Mouse (Mus musculus) myocyte (in vitro differentiated cells): ENCODE measurements around the gene Bach2. TPM values are rescaled to one million over a fixed set of nuclear protein-coding genes. Genes with fewer than 3 reads are reported as not detected.
A peak's percentile ranks its signal among the peaks of the same experiment; 100 is the strongest.

Source experiments
- H3K27me3 ChIP-seq: one replicate; pipeline ENCODE4 v1.6.1; 2011; ENCODE audit not compliant: control insufficient read depth, insufficient read depth, insufficient read length
- H3K36me3 ChIP-seq: one replicate; pipeline ENCODE4 v1.6.1; 2011; ENCODE audit not compliant: control insufficient read depth, insufficient read depth
- H3K4me2 ChIP-seq: one replicate; pipeline ENCODE4 v1.6.1; 2011; ENCODE audit warnings: low read depth, control low read depth
- H3K4me3 ChIP-seq: one replicate; pipeline ENCODE4 v1.5.1; 2011; ENCODE audit warnings: mild to moderate bottlenecking, control low read depth, moderate library complexity
- H3K79me2 ChIP-seq: one replicate; pipeline ENCODE4 v1.6.1; 2011; ENCODE audit not compliant: control insufficient read depth, insufficient read depth
- H3ac ChIP-seq: one replicate; pipeline ENCODE4 v1.6.1; 2011; ENCODE audit not compliant: control insufficient read depth, insufficient read length
- CEBPB ChIP-seq: IDR thresholded peaks from 2 replicates; pipeline ENCODE4 v1.6.1; 2011; ENCODE audit warnings: mild to moderate bottlenecking, moderate library complexity; ENCODE audit not compliant: poor library complexity, insufficient read depth, severe bottlenecking
- E2F4 ChIP-seq: IDR thresholded peaks from one replicate; pipeline ENCODE4 v1.6.1; 2011; ENCODE audit warnings: mild to moderate bottlenecking, control low read depth, moderate library complexity; ENCODE audit not compliant: insufficient read depth
- MAX ChIP-seq: IDR thresholded peaks from one replicate; pipeline ENCODE4 v1.6.1; 2011; ENCODE audit warnings: low read depth, mild to moderate bottlenecking, control low read depth
- MYOD1 ChIP-seq, 3 experiments: IDR thresholded peaks; one replicate each; pipeline ENCODE4 v1.6.1; 2011; ENCODE audit warnings: control low read depth in 2 of 3, low read depth in 2 of 3, mild to moderate bottlenecking in 2 of 3, moderate library complexity in 1 of 3; ENCODE audit not compliant: insufficient read length in 2 of 3, control insufficient read depth in 1 of 3
- MYOG ChIP-seq, 3 experiments: IDR thresholded peaks; one replicate each; pipeline ENCODE4 v1.6.1; 2011; ENCODE audit warnings: control low read depth in 2 of 3, low read depth in 2 of 3, mild to moderate bottlenecking in 2 of 3; ENCODE audit not compliant: insufficient read length in 2 of 3, control insufficient read depth in 1 of 3, insufficient read depth in 1 of 3
- POLR2A ChIP-seq: IDR thresholded peaks from one replicate; pipeline ENCODE4 v1.6.1; 2011; ENCODE audit warnings: low read depth, mild to moderate bottlenecking, control low read depth, moderate library complexity; ENCODE audit not compliant: insufficient read length
- POLR2AphosphoS2 ChIP-seq: IDR thresholded peaks from one replicate; pipeline ENCODE4 v1.6.1; 2011; ENCODE audit warnings: low read depth, control low read depth; ENCODE audit not compliant: insufficient read length
- REST ChIP-seq: IDR thresholded peaks from one replicate; pipeline ENCODE4 v1.6.1; 2011; ENCODE audit warnings: mild to moderate bottlenecking, control low read depth, moderate library complexity; ENCODE audit not compliant: insufficient read depth, insufficient read length
- SRF ChIP-seq: IDR thresholded peaks from one replicate; pipeline ENCODE4 v1.6.1; 2011; ENCODE audit warnings: low read depth; ENCODE audit not compliant: control insufficient read depth, insufficient read length
- TCF12 ChIP-seq: IDR thresholded peaks from one replicate; pipeline ENCODE4 v1.6.1; 2011; ENCODE audit warnings: mild to moderate bottlenecking, control low read depth; ENCODE audit not compliant: poor library complexity, insufficient read depth, severe bottlenecking
- TCF3 ChIP-seq: IDR thresholded peaks from one replicate; pipeline ENCODE4 v1.6.1; 2011; ENCODE audit warnings: low read depth, control low read depth; ENCODE audit not compliant: insufficient read length
- USF1 ChIP-seq: IDR thresholded peaks from one replicate; pipeline ENCODE4 v1.6.1; 2011; ENCODE audit warnings: low read depth, mild to moderate bottlenecking, control low read depth, moderate library complexity
- polyA plus RNA-seq: library from polyadenylated mRNA; unstranded; fragments of >200 nt; fragmentation: generic; extraction: Trizol; gene quantifications from one replicate; pipeline ENCODE4 v1.2.1, GENCODE M21; 2012; ENCODE audit warnings: missing spikeins

Bach2 gene
- polyA plus RNA-seq, 1 experiment: 0.29 TPM

DNA sequence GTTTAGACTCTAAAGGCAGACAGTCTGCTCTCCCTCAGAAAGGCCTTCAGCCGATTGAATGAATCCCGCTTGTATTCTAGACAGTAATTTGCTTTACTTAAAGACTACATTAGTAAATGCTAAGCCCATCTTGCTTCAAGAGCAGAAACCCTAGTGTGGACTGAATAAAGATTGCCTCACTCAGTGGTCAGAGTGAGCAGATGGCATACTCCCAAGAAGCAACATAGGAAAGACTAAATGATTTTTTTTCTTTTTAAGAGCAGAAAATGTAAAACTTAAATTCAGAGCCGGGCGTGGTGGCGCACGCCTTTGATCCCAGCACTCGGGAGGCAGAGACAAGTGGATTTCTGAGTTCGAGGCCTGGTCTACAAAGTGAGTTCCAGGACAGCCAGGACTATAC lies 169.9 kb downstream of the Bach2 start:
- H3ac ChIP-seq: no peak overlapping the region
- TF ChIP-seq CEBPB (peak; percentile 55; the same call in 1 of the 2 replicates), MYOD1 (IDR thresholded peaks at IDR 0.05; ENCODE audit: control insufficient read depth in 1 of 3, insufficient read length in 2 of 3, low read depth in 2 of 3) (no peak)
- H3K27me3 ChIP-seq: no peaks in the 10 kb centered on the region
- H3K4me3 ChIP-seq: no peak overlapping the region
- no peak overlapping the region for H3K4me2 ChIP-seq
- H3K36me3 ChIP-seq: no peaks in the 10 kb centered on the region
- no peaks in the 10 kb centered on the region for H3K79me2 ChIP-seq

DNA sequence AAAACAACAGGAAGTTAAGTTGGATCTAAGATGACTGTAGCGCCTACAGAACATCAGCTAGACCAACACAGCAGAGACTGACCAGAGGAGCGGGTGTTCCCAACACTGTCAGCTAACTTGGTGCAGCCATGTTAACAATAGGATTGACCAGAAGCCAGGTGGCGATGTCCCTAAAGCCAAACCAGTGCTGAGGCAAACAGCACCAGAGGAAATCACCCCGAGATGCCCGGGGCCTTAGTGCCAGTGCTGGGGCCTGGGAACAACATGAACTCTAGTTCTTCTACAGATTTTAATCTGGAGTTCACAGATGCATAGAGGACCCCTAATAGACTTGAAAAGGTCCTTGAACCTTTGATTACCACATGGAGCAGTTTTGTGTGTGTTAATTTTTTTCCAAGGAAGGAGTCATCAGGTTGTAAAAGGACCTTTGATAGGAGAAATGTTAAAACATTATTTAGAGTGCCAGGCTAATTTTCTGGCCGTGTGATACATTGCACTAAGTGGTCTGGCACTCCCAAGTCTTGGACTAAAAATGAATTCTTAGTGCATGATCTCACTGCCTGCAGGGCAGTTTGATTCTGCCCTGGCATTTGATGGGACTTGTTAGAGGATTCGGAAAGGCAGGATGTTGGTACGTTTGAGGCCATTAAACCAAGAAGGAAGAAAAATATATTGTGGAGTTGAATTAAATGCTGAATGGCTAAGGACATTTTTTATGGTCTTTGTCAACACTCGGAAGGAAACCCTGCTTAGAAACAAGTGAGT lies 170.7 kb downstream of the Bach2 start:
- peak overlapping the region; percentile 60 for H3K4me2 ChIP-seq
- no peak overlapping the region for H3K4me3 ChIP-seq
- H3K79me2 ChIP-seq: no peaks in the 10 kb centered on the region
- H3K36me3 ChIP-seq: no peaks in the 10 kb centered on the region
- H3K27me3 ChIP-seq: no peaks in the 10 kb centered on the region
- H3ac ChIP-seq: no peak overlapping the region
- TF ChIP-seq E2F4 (no peak), TCF3 (no peak), POLR2AphosphoS2 (no peak), CEBPB (no peak), USF1 (no peak), MYOD1 (IDR thresholded peaks at IDR 0.05; ENCODE audit: control insufficient read depth in 1 of 3, insufficient read length in 2 of 3, low read depth in 2 of 3) (no peak), POLR2A (no peak), MAX (no peak), MYOG (IDR thresholded peaks at IDR 0.05; ENCODE audit: control insufficient read depth in 1 of 3, insufficient read depth in 1 of 3, insufficient read length in 2 of 3, low read depth in 2 of 3) (no peak), REST (no peak), SRF (no peak), TCF12 (no peak)

DNA sequence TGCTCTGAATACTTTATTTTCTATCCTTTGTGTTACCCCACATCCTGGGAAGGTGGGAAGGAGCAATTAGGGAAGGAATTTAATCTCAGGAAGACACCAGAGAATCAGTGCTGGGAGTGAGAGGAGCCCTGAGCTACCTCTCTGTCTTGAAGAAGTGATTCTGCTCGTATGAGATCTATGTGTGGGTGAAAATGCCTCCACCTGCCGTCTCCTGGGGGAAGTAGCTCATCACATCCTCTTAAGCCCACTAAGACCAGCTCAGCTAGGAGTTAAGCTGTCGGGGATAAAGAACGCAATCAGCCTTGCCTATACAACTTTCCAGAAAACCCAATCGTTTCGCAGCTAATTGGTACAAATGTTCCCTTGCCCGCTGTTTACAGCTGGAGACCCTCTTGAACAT lies 174.5 kb downstream of the Bach2 start:
- Histone ChIP-seq H3K79me2 (no peaks in the 10 kb centered on the region), H3ac (no peak overlapping the region), H3K4me2 (no peak overlapping the region), H3K4me3 (no peak overlapping the region), H3K27me3 (no peaks in the 10 kb centered on the region), H3K36me3 (no peaks in the 10 kb centered on the region)
- TF ChIP-seq CEBPB (no peak), POLR2A (no peak), REST (no peak), SRF (no peak), MYOD1 (IDR thresholded peaks at IDR 0.05; ENCODE audit: control insufficient read depth in 1 of 3, insufficient read length in 2 of 3, low read depth in 2 of 3) (no peak), TCF3 (no peak), MYOG (IDR thresholded peaks at IDR 0.05; ENCODE audit: control insufficient read depth in 1 of 3, insufficient read depth in 1 of 3, insufficient read length in 2 of 3, low read depth in 2 of 3) (no peak), USF1 (no peak), MAX (no peak), POLR2AphosphoS2 (no peak), E2F4 (no peak), TCF12 (no peak)

DNA sequence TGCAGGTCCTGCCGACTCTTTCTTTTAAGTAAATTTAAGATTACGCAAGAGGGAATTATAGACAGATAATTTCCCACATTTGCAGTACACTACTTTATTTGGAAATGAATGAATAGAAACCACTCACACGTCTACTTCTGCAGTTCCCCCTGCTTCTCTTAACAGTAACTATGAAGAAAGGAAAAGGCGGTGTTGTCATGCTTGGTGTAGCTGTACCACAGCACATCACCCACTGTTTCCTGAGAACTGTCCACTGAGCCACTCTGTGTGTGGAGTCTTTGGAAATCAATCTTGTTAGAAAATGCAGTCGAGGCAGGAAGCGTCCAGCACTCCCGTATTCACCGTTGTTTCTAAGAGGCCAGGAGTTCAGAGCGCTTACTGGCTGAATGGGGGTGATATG lies 174.9 kb downstream of the Bach2 start:
- Histone ChIP-seq H3K4me2 (no peak overlapping the region), H3K36me3 (no peaks in the 10 kb centered on the region), H3K79me2 (no peaks in the 10 kb centered on the region), H3K27me3 (no peaks in the 10 kb centered on the region), H3ac (no peak overlapping the region), H3K4me3 (no peak overlapping the region)
- no peak for TF ChIP-seq REST
- no peak for TF ChIP-seq MYOD1 (IDR thresholded peaks at IDR 0.05; ENCODE audit: control insufficient read depth in 1 of 3, insufficient read length in 2 of 3, low read depth in 2 of 3)
- TF ChIP-seq TCF12: no peak
- no peak for TF ChIP-seq TCF3
- TF ChIP-seq E2F4: no peak
- no peak for TF ChIP-seq SRF
- no peak for TF ChIP-seq POLR2A
- no peak for TF ChIP-seq MAX
- TF ChIP-seq POLR2AphosphoS2: no peak
- no peak for TF ChIP-seq USF1
- TF ChIP-seq CEBPB: no peak
- no peak for TF ChIP-seq MYOG (IDR thresholded peaks at IDR 0.05; ENCODE audit: control insufficient read depth in 1 of 3, insufficient read depth in 1 of 3, insufficient read length in 2 of 3, low read depth in 2 of 3)

DNA sequence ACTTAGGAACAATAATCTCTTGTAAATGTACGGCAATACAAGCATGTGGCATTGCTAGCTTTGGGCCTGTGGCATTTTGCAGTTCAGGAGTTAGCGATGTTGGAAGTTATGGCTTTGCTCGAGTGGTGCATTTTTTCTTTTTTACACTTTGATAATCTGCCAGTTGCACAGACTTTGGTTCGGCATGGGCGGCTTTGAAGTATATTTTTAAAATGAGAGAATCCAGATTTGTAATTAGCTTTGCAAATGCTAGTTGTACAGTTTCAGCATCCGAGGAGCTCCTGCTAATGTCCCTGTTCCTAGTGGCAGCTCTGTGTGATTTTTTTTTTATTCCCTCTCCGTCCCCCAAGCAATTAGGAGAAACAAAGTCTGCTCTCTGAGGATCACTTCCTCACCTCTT lies 176.4 kb downstream of the Bach2 start:
- Histone ChIP-seq H3K79me2 (no peaks in the 10 kb centered on the region), H3K4me2 (no peak overlapping the region), H3K4me3 (no peak overlapping the region), H3K27me3 (no peaks in the 10 kb centered on the region), H3ac (no peak overlapping the region), H3K36me3 (no peaks in the 10 kb centered on the region)
- no peak for TF ChIP-seq USF1
